Mouse (Mus musculus) cortical plate, adult 2 months (tissue): ENCODE measurements at regions not wholly inside any gene's neighbourhood (a gene's known extent, or its start where the extent isn't known, plus 50 kb on each side); places are given as distances from the start of the nearest gene placed in this dataset.

ENCODE experiments used
- H3K27ac ChIP-seq: fragments of 200-500 bp; 2 replicates; pipeline ENCODE4 v1.5.1; 2012; ENCODE audit warnings: low read length, control low read depth, inconsistent platforms; ENCODE audit not compliant: insufficient read depth
- H3K4me1 ChIP-seq: fragments of 200-500 bp; 2 replicates; pipeline ENCODE4 v1.6.1; 2011; ENCODE audit warnings: low read length; ENCODE audit not compliant: control insufficient read depth, insufficient read depth
- H3K4me3 ChIP-seq: fragments of 200-500 bp; 2 replicates; pipeline ENCODE4 v1.5.1; 2011; ENCODE audit warnings: mild to moderate bottlenecking, low read length, control low read depth; ENCODE audit not compliant: insufficient read depth
- CTCF ChIP-seq: fragments of 200-500 bp; IDR thresholded peaks from 2 replicates; pipeline ENCODE4 v1.5.1; 2011; ENCODE audit warnings: mild to moderate bottlenecking, control low read depth, low read length; ENCODE audit not compliant: insufficient read depth; ENCODE audit errors: extremely low read depth
- POLR2A ChIP-seq: fragments of 200-500 bp; IDR thresholded peaks from 2 replicates; pipeline ENCODE4 v1.6.1; 2011; ENCODE audit warnings: mild to moderate bottlenecking, low read length, control low read depth; ENCODE audit not compliant: insufficient read depth; ENCODE audit errors: extremely low read depth

DNA sequence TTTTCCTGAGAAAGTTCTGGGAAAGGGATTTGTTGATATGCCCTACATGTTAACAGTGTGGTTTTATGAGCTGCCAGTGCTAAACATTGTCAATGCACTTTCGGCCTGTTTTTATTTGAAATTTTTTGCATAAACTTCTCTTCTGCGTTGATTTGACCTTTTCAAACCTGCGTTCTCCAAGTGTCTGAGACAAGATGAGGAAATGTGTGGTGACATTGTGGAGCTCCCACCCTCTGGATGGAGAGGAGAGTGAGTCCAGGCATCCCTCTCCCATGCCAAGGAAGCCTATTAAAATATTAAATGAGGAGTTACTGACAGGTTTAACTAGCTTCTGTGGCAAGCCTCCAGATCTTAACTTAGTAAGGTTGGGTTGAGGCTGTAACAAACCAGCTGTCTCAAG, 199.6 kb upstream of the Ldb2 start:
- TF ChIP-seq POLR2A: no peak
- TF ChIP-seq CTCF: no peak
- H3K27ac ChIP-seq: no peak overlapping the region

DNA sequence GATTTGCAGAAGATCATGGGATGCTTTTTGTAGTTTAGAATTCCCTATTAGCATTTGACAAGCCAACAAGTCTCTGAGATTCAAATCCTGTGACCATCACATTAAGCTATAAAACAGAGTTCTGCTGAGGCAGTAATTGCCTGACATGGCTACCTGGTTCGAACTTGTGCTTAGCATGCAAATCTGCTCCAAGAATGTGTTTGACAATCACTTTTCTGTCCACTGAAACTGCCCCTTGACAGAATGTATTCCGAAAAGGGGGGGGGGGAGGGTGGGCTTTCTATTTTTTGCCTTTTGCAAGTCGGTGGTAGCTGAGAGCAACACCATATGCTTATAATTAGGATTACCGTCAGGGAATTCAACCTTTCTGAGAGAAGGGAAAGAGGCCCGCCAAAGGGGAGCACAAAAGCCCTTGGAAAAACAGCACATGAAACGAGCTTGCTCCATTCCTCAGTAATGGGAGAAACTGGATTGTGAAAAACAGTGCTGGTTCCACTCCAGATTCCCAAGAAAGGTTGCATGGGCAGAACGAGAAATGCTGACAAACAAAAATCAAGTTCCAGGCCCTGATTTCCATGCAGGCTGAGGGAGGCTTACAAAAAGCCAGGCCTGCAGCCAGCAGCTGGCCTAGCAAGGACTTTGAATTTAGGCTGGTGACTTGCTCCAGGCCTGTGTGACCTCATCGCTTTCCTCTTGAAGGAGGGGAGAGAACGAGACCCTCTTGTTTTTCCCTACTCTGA, 176.1 kb upstream of the Ldb2 start:
- Histone ChIP-seq H3K4me1 (no peaks in the 10 kb centered on the region; the same call in 1 of the 2 replicates), H3K27ac (no peak overlapping the region), H3K4me3 (no peak overlapping the region)
- no peak for TF ChIP-seq CTCF
- TF ChIP-seq POLR2A: no peak

More for the DNA sequence above, 199.6 kb upstream of the Ldb2 start:
- Histone ChIP-seq H3K4me3 (no peak overlapping the region), H3K4me1 (no peaks in the 10 kb centered on the region)

DNA sequence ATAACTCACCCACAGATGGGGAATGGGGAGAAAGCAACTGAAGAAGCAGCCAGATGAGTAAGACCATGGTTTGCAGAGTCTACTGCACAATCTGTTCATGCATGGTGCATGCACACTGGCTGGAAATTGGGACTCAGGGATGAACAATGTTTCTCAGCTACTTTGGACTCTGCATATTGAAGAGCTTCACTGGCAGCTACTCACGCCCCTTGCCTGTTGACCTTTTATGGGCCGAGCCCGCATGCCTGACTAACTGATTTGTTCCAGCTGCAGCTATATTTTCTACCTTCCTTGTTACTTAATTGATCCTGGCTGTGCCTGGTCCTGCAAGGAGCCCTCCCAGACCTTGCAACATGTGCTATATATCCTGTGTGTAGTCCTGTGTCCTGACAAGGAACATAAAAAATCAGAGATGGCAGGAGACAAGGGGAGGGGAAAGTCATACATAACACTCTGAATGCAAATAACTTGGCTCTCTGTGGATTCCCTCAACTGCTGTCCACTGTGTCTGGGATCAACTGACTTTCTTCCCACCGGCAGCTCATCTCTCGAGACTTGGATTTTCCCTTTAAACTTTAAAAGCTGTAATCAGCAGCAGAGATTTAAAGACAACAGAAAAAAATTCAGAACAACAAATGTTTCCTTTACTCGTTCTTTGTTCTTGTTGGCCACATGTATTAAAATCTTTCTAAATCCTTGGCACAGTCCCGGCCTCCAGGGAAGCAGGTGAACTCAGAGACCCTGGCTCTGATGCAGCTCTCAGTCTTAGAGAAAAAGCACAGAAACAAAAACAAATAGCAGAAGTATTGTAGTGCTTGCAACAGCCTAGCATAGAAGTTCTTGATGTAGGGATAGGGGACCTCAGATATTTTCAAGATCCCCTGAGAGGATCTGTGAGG, 143.8 kb upstream of the Ldb2 start:
- no peak overlapping the region for H3K4me3 ChIP-seq
- TF ChIP-seq CTCF: no peak
- TF ChIP-seq POLR2A: no peak
- H3K27ac ChIP-seq: no peak overlapping the region
- no peaks in the 10 kb centered on the region for H3K4me1 ChIP-seq

DNA sequence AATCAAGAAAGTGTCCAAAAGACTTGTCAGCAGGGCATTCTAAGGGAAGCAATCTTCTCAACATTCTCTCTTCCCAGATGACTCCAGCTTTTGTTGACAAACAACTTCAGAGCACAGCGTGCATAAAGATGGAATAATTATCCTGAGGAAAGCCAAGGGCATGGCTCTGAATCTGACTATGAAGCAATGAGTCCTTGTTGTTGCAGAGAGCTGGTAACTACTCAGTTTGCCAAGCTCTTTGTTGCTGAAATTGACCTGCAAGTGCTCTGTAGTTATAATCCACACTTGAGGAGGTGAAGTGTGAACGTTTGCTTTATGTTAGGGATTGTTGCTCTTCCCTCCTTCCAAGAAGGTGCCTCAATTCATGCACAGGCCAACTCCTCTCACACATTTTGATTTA, 143.1 kb upstream of the Ldb2 start:
- TF ChIP-seq POLR2A (no peak), CTCF (no peak)
- no peak overlapping the region for H3K4me3 ChIP-seq
- H3K4me1 ChIP-seq: no peaks in the 10 kb centered on the region
- H3K27ac ChIP-seq: no peak overlapping the region

DNA sequence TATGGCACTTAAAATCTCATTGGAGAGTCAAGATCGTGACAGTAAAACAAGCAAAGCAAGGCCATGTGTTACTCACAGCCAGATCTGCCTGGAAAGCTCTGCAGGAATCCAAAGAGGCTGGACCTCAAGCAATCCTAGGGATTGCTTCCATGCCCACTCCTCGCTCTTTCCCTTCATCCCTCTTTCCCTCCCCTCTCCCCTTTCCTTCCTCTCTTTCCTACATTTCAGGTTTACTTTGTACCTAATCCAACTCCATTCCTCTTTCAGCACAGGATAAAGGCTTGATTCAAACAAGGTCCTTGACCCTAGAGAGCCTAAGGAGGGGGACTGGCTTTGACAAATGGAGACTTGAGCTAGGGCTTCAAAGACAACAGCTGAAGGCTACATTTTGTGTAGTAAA, 126.0 kb upstream of the Ldb2 start:
- Histone ChIP-seq H3K27ac (no peak overlapping the region), H3K4me3 (no peak overlapping the region), H3K4me1 (no peaks in the 10 kb centered on the region)
- TF ChIP-seq POLR2A (no peak), CTCF (no peak)

DNA sequence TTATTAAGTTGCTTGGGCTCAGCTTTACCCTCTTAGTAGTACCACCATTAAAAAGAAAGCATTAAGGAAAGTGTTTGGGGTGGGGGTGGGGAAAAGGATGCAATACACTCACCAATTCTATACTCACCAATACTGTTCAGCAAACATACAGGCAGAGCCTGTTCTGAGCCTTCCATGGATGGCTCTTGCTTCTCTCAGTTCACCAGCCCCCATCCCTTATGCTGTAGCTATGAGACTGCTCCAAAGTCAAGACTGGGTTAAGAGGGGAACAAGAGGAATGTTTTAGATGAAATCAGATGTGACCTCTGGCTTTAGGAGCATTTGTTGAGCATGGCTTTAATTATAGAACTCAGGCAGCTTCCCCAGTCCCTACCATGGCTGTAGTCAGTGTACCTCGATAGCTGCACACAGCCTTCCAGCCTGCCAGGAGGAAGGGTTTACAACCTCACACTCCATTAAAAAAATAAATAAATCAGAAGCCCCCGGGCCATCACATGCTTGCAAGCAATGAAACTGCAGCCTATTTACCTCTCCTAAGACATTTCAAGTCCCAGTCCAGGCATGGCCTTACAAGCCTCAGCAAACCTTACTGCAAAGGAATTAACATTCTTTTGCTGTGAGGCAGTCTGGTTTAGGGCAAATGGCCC, 122.8 kb upstream of the Ldb2 start:
- Histone ChIP-seq H3K4me3 (no peak overlapping the region), H3K27ac (no peak overlapping the region), H3K4me1 (no peaks in the 10 kb centered on the region)
- TF ChIP-seq CTCF (no peak), POLR2A (no peak)

DNA sequence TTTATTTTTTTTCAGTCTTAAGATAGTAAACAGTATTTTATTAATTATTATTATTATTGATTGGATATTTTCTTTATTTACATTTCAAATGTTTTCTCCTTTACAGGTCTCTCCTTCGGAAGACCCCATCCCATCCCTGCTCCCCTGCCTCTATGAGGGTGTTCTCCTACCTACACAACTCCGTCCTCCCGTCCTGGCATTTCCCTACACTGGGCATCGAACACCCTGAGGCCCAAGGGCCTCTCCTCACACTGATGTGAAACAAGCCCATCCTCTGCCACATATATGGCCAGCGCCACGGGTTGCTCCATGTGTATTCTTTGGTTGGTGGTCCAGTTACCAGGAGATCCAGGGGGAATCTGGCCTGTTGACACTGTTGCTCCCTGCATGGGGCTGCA, 118.3 kb upstream of the Ldb2 start:
- Histone ChIP-seq H3K27ac (no peak overlapping the region), H3K4me1 (peaks cover 2% of the 10 kb centered on the region; the same call in 1 of the 2 replicates), H3K4me3 (peak overlapping the region; percentile 23; the same call in 1 of the 2 replicates)
- no peak for TF ChIP-seq POLR2A
- TF ChIP-seq CTCF: no peak

DNA sequence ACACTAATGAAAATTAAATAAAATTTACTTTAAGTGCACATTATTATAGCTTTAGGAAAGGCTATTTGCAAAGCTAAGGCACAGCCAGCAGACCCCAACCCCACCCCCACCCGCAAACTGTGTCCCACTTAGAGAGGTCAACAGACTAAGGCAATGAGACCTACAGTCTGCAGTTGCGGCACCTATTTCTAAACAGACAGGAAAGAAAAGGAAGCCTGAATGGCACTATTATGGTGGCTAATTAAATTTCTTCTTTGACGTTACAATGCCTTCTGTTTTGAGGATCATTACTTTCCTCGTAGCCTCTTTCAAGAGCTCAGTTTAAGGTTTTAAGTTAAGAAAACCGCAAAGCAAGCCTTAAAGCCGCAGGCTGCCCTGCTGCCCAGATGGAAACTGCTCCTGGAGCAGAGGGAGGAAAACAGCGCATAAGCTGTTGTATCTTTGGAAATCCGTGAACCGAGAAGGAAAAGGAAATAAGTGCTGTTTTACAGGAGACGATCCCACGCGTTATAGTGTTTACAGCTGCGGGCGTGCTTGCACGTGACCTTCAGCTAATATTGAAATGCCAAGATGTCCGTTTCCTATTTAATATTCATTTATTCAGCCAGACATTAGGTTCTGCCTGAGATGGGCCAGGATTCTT, 117.8 kb upstream of the Ldb2 start:
- Histone ChIP-seq H3K27ac (no peak overlapping the region), H3K4me3 (peak overlapping the region; percentile 23)

DNA sequence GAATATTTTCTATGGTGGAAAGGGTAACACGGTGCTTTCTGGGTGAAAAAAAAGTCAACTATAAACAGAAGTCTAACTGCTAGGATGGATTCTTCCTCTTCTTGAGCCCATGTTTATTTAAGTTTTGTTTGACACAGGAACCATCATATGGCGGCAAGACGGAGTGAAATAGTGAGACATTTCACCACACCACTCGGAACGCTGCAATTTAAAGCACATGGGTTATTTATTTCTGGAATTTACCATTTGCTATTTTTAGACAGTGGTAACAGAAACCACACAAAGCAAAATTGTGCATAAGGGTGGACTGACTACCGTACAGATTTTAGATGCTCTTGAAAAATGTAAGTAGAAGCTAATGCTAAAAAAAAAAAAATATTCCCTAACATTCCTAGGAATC, 103.1 kb upstream of the Ldb2 start:
- Histone ChIP-seq H3K27ac (no peak overlapping the region), H3K4me3 (no peak overlapping the region), H3K4me1 (no peaks in the 10 kb centered on the region)
- TF ChIP-seq POLR2A: no peak
- no peak for TF ChIP-seq CTCF

More for the DNA sequence above, 117.8 kb upstream of the Ldb2 start:
- H3K4me1 ChIP-seq: peaks cover 2% of the 10 kb centered on the region; the same call in 1 of the 2 replicates
- no peak for TF ChIP-seq POLR2A
- no peak for TF ChIP-seq CTCF
